Mouse (Mus musculus): ENCODE measurements around the gene Pank4. TPM values are rescaled to one million over a fixed set of nuclear protein-coding genes. Genes with fewer than 3 reads are reported as not detected.

The Pank4 gene
- polyA plus RNA-seq, 1 experiment from 2014 or later = 56.5 TPM

DNA sequence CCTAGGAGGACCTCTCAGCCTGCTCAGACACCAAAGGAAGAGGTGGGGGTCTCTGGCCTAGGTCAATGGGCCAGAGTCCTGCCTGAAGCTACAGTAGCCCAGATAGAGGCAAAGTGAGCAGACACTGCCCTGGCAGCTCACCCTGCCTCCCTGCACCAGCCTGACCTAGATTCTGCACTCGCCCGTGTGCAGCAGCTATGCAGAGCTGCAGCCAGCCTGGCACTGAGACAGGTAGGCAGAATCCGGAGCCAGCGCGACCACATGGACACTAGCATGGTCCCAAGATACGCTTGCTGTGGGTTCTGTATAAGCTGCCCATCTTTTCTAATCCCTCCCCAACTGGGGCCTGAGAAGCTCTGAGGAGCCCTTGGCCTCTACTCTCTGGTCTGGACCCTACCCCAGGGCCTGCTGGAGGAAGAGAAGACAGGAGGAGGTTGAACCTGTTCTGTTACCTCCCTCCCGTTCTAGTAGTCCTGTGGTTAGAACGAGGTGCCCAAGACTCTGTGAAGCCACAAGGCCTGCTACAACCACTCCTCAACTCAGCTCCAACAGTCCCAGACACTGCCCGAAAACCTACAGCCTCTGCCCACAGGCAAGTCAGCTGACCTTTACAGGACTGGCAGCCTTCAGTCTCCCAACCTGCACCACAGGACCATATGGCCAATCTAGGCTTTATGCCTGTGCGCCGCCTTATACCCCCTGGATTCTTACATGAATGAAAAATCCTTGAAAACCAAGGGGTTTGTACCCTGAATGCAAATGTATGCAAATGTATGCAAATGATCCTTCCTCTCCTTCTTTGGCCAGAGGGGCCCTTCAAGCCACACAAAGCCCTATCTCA lies 60.5 kb downstream of the Pank4 start:
- no peak for DNase-seq (ENCODE audit: low spot score)
- Histone ChIP-seq H3K36me3 (no peaks in the 10 kb centered on the region), H3K4me3 (no peak overlapping the region), H3K4me1 (peaks cover 15% of the 10 kb centered on the region), H3K9me3 (replicated peaks) (no peaks in the 10 kb centered on the region), H3K27ac (no peak overlapping the region), H3K27me3 (ENCODE audit: low read depth, poor library complexity, severe bottlenecking) (0 out of 2 replicates have a peak, but pooled peaks cover 5% of the 10 kb centered on the region)
- WGBS = 86% methylated on average over 11 of the region's 11 CpGs

Other genes starting within 250 kb of the Pank4 start
- 0.41 and 0.46 TPM in 2 replicates for gene Ttc34, start 126.7 kb upstream of the Pank4 start, polyA plus RNA-seq (2016; fragmentation: Nextera tagmentation; extraction: Ambion mirVana)
- 0.15 TPM in 1 of 2 replicates, not detected in the other for gene Mmel1, start 94.5 kb upstream of the Pank4 start, polyA plus RNA-seq (2016; fragmentation: Nextera tagmentation; extraction: Ambion mirVana)
- 34.9 and 42.7 TPM in 2 replicates for gene Fam213b, start 65.0 kb upstream of the Pank4 start, polyA plus RNA-seq (2016; fragmentation: Nextera tagmentation; extraction: Ambion mirVana)
- gene Tnfrsf14, start 35.6 kb upstream of the Pank4 start, polyA plus RNA-seq (2016; fragmentation: Nextera tagmentation; extraction: Ambion mirVana) = 0.55 and 2.4 TPM in 2 replicates
- 0.33 and 1.1 TPM in 2 replicates for gene Hes5, start 3.2 kb upstream of the Pank4 start, polyA plus RNA-seq (2016; fragmentation: Nextera tagmentation; extraction: Ambion mirVana)
- gene Plch2, start 92.7 kb downstream of the Pank4 start, polyA plus RNA-seq (2016; fragmentation: Nextera tagmentation; extraction: Ambion mirVana) = 1.5 and 1.8 TPM in 2 replicates
- gene Pex10, start 102.9 kb downstream of the Pank4 start, polyA plus RNA-seq (2016; fragmentation: Nextera tagmentation; extraction: Ambion mirVana) = 23.8 and 26.0 TPM in 2 replicates
- 133 and 142 TPM in 2 replicates for gene Rer1, start 122.3 kb downstream of the Pank4 start, polyA plus RNA-seq (2016; fragmentation: Nextera tagmentation; extraction: Ambion mirVana)
- gene Morn1, start 122.5 kb downstream of the Pank4 start, polyA plus RNA-seq (2016; fragmentation: Nextera tagmentation; extraction: Ambion mirVana) = 3.5 and 6.5 TPM in 2 replicates

Measured in limb, embryonic 10.5 days (tissue).